Mouse (Mus musculus): ENCODE results near the gene Fam171b. TPM values are rescaled to one million over a fixed set of nuclear protein-coding genes. Genes with fewer than 3 reads are reported as not detected.

Fam171b gene
- total RNA-seq, 2 experiments from 2014 or later, result 0.52 to 0.80 TPM

- DNase-seq, result no peak
Observed at GRCm38 (mm10) chr2:83883850-83884420, 71.5 kb downstream of the Fam171b start.

GRCm38 (mm10) chr2:83893701-83894100 lies 81.3 kb downstream of the Fam171b start:
- no peak for DNase-seq

- no peak for DNase-seq
Observed at GRCm38 (mm10) chr2:83901896-83902540, 89.6 kb downstream of the Fam171b start.

- no peak for DNase-seq
Observed at GRCm38 (mm10) chr2:83929478-83930088, 117.1 kb downstream of the Fam171b start.

Other genes with a start within 250 kb of the Fam171b start
- gene Zc3h15, start 168.2 kb upstream of the Fam171b start, total RNA-seq (2021), result 10 to 100 TPM; 56.8 to 60.7 TPM
- 10 to 100 TPM; 39.0 to 41.1 TPM for gene Itgav, start 88.2 kb upstream of the Fam171b start, total RNA-seq (2021)
- not detected for gene Zswim2, start 128.6 kb downstream of the Fam171b start, total RNA-seq (2021)
- under 1 TPM; 0.75 to 0.77 TPM for gene Gm13698, start 143.1 kb downstream of the Fam171b start, total RNA-seq (2021)
- under 1 TPM; 0.75 to 0.77 TPM for gene Gm13693, start 148.9 kb downstream of the Fam171b start, total RNA-seq (2021)
- under 1 TPM in 1 of 2 experiments, not detected in 1; 0.75 TPM for gene Gm13695, start 154.7 kb downstream of the Fam171b start, total RNA-seq (2021)
- under 1 TPM; 0.75 to 0.77 TPM for gene Gm13696, start 160.5 kb downstream of the Fam171b start, total RNA-seq (2021)
- under 1 TPM; 0.75 to 0.77 TPM for gene Gm13694, start 166.3 kb downstream of the Fam171b start, total RNA-seq (2021)
- gene Gm13697, start 172.1 kb downstream of the Fam171b start, total RNA-seq (2021), result under 1 TPM; 0.75 to 0.77 TPM
- gene Gm13691, start 177.9 kb downstream of the Fam171b start, total RNA-seq (2021), result under 1 TPM; 0.75 to 0.77 TPM

Measured in heart, adult 18-20 months (tissue).